Mouse (Mus musculus): ENCODE measurements around the gene Olfr657.

The Olfr657 gene

DNA sequence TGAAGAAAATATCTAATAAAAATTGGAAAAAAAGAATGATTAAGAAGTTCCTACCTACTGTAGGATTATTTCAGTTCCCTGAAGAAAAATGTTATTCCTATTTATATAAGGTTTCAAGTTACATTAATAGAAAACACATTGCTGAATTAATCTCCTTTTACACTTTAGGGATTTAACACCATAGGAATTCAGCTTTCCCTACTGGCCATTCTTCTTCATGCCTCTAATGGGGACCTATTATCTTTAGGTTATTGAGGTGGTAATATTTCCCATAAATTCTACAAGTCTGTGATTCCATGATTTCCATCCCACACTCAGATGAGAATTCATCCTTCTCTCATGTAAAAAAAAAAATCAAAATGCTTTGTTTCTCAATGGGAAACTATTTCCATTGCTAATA, at the start of gene Olfr657:
Gene Olfr657 (plus strand): TSS at position 301 of the 400 bp plus-strand sequence.
- no peak for DNase-seq (ENCODE audit: low read depth, low spot score)

DNA sequence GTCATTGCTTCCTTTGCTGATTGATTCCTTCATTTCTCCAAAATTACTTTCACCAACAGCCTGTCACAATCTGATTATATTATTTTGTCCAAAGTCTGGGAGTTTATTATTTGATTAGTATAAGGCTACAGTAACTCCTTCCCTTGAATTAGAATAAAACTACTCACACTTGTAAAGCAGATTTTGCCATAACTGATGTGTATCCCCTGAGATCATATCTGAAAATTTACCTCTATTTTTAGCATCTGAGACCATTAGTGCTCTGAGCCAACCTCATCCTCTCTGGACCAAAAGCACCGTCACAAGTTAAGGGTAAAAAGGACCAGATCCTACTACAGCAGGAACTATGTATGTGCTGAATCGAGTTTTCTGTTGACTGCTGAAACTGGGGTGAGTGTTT, 47.6 kb upstream of the Olfr657 start, which contains the start of gene Olfr653:
Gene Olfr653 (plus strand): TSS at position 301 of the 400 bp plus-strand sequence.
- no peak for DNase-seq (ENCODE audit: low read depth, low spot score)

DNA sequence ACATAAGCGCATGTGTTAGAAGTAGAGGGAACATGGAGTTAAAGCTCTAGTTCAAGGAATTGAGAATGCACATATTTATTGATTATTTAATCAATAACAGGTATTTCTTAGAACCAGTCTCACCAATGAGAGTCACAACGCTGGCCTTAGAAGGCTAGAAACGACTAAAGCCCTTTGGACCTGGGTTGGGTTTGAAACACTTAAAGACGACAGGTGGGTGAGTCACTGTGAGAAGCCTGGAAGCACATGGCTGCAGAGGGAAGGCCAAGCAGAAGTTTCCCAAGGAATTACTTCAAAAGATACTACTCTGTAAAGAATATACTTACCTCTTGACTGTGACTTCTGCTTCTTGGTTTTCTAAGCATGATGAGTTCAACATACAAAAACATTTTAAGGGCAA, 43.7 kb upstream of the Olfr657 start:
- DNase-seq (ENCODE audit: low read depth, low spot score), result no peak

DNA sequence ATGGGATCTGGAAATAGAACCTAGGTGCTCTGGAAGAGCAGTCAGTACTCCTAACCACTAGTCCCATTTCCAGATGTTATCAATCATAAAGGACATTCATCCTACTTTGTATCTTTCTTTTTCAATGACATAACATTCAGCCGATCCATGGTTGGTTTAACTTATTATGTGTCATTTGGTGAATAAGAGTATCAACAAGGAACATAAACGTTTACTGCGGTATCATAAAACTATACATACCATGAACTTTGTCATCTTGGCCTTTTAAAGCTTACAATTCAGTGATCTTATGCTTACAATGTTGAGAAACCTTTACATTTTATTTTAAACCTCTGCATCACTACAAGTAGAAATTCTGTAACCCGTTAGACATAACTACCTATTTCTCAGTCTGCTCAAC, 43.2 kb upstream of the Olfr657 start:
- no peak for DNase-seq (ENCODE audit: low read depth, low spot score)

DNA sequence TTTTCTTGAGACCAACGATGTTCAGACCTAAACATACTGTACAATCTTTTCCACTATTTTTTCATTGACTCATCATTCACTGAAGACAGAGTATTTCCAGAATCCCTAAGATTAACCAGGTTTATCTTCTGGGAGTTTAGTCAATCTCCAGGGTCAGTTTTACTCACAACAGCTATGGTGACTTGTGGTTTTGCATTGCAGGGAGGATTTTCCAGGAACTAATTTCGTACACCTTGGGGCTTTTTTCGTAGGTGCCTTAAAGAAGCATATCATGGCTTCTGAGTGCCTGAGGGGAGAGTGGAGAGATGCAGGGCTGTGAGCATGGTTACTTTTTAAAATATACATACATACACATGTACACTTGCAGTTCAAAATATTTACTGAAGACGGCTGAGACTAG, 37.9 kb upstream of the Olfr657 start, which contains the start of gene Olfr654:
Gene Olfr654 (plus strand): TSS at position 301 of the 400 bp plus-strand sequence.
- DNase-seq (ENCODE audit: low read depth, low spot score), result no peak

DNA sequence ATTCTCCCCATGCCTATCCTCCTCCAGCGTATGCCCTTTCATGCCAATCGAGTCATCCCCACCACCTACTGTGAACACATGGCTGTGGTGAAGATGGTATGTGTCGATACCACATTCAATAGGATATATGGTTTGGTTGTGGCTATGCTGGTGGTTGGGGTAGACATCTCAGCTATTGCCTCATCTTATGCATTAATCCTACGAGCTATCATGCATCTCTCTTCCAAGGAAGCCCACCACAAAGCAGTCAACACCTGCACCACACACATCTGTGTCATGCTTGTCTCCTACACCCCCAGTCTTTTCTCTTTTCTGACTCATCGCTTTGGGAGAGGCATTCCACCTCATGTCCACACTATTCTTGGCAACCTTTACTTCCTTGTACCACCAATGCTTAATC, 36.3 kb upstream of the Olfr657 start:
- no peak for DNase-seq (ENCODE audit: low read depth, low spot score)

DNA sequence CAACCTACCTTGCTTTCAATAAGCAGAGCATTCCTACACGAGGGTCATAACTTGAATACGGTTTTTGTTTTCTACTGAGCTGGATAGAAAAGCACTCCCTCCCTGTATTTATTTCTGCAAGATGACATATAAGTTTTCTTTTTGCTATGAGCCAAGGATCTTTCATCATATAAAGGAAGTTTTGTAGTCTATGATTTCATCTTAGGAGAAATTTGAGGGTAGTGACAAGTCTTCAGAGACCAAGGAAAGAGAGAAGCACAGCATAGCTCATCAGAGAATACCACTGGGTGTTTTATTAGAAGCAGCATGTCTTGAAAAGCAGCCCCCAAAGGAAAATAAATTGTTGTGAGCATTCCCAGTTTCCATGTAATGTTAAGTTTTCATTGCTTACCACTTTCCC, 22.9 kb upstream of the Olfr657 start, which contains the start of gene Olfr655:
Gene Olfr655 (minus strand): TSS at position 101 of the 400 bp plus-strand sequence.
- no peak for DNase-seq (ENCODE audit: low read depth, low spot score)

DNA sequence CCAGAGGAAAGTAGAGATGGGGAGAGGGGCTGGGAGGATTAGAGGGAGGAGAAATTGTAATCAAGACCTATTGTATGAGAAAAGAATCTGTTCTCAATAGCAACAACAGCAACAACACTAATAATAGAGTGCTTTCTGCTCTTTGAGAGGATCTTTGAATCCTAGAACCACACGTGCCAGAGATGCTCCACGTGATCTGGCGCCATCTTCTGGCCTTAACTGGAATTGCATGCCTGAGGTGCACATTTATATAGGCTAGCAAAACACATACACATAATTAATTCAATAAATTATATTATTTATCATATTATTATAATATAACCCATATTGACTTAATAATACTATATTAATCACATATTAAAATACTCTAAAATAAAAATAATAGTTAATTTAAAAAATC, 21.4 kb upstream of the Olfr657 start:
- DNase-seq (ENCODE audit: low read depth, low spot score), result peak; percentile 11

DNA sequence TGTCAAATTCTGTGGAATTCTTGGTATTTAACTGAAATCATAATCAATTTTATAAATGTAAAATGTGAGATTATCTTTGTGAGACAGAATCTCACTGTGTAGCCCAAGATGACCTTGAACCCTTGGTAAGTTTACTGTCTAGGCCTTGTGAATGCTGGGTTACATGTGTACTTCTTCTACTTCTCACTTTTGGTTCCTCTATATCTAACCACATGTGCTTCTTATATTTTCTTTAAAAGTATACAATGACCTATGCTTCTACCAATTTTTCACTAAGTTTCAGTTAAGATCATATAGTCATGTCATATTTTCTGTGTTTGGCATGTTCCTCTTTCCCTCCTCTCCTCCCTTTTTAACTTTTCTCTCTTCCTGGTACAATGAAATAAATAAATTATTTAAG, 19.9 kb upstream of the Olfr657 start:
- DNase-seq (ENCODE audit: low read depth, low spot score), result no peak

DNA sequence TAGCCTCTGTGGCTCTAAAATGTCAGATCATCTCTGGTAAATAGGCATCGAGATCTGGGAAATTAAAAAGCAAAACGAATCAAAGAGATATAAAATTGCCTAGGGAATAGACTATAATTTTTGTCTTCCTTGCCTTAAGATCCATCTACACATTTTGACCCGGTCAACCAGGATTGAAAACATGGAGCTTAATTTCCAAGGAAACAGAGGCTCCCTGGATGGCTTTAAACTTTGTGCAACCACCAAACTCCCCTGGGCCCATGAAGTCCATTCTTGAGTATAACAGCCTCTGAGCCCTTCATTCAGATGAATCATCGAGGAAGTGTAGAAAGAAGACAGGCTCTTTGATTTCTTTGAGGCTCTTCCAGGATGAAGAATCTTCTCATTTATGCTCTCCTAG, 10.9 kb upstream of the Olfr657 start, which contains the start of gene Olfr656:
Gene Olfr656 (plus strand): TSS at position 301 of the 400 bp plus-strand sequence.
- no peak for DNase-seq (ENCODE audit: low read depth, low spot score)

DNA sequence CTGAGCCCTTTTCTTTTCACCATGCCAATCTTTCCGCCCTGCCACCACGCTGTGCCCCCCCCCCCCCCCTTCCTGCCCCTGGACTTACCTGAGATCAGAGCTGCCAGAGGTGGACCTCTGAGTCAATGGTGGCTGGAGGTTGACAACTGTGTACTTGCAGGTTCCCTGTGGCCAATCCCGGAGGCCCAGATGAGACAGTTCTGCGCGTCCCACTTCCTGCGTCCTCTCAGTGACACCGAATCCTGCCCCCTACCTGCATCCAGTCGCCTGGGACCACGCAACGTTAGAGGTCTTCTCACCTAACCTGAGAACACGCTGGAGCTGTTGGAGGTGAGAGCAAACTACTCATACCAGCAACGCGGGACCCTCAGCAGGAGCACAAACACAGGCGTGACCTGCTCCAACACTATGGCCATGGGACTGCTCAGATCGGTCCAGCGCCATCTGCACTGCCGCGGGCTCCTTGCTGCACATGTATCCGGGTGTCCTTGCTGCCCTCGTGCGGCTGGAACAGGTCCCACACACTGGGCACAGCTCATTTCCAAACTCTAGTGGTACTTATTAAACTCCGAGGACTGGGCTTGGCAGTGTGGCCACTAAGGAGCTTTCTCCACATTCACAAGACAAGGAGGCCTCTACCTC, 22.4 kb downstream of the Olfr657 start, which contains the start of gene Olfr658:
Gene Olfr658 (minus strand): TSS at position 465 of the 642 bp plus-strand sequence.
- peak; percentile 16 for DNase-seq (ENCODE audit: low read depth, low spot score)

DNA sequence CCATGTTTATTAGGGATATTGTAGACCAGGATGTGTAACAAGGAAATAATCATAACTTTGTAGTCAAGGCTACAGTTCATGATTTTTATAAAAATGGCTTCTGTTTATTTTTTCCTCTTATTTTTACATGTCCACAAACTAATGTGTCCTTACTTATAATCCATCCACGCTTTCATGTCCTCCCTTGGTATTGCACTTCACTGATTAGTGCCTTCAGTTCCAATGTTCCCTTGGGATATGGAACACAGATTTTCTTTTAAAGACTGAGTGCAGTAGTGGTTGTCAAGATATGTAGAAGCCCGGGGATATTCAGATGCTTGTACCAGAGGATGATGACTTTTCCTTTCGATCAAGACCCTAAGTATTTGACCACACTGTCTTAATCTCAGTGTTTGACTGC, 41.9 kb downstream of the Olfr657 start, which contains the start of gene Olfr659:
Gene Olfr659 (plus strand): TSS at position 301 of the 400 bp plus-strand sequence.
- DNase-seq (ENCODE audit: low read depth, low spot score), result no peak

DNA sequence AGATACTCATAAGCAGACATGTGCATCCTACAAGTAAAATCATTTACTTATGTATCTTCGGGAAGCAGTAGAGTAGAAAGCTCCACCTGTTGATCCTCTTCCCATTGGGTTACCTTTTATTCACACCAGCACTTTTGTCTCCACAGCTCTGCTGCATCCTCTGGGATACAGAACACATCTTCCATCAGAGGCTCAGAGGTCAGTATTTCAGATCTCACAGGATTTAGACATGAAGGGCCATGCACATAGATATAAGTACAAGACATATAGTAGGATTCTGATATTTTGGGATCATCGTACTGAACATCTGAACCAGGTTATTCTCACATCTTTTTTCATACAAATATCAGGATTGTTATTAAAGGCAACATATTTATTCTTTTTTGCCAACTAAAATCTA, 61.6 kb downstream of the Olfr657 start, which contains the start of gene Olfr661:
Gene Olfr661 (plus strand): TSS at position 301 of the 400 bp plus-strand sequence.
- DNase-seq (ENCODE audit: low read depth, low spot score), result no peak

Data from embryo, embryonic 11.5 days (tissue).